Mouse (Mus musculus): Measurements from ENCODE around the gene Smg1. TPM values are rescaled to one million over a fixed set of nuclear protein-coding genes. Genes with fewer than 3 reads are reported as not detected.
A peak's percentile ranks its signal among the peaks of the same experiment; 100 is the strongest.

Smg1 gene
- polyA plus RNA-seq, 1 experiment from 2014 or later, result 16.0 TPM

- Histone ChIP-seq H3K9ac (ENCODE audit: low read depth, low read length) (no peak overlapping the region), H3K9me3 (replicated peaks; ENCODE audit: control insufficient read depth, low read length, poor library complexity, severe bottlenecking) (no peaks in the 10 kb centered on the region), H3K27ac (ENCODE audit: low read length) (no peak overlapping the region), H3K4me3 (ENCODE audit: low read depth, low read length) (no peak overlapping the region), H3K36me3 (ENCODE audit: control insufficient read depth, insufficient read depth, low read length) (no peaks in the 10 kb centered on the region), H3K4me1 (ENCODE audit: control insufficient read depth, insufficient read depth, low read length) (no peaks in the 10 kb centered on the region), H3K4me2 (ENCODE audit: low read length) (no peak overlapping the region), H3K27me3 (ENCODE audit: control insufficient read depth, insufficient read depth, low read depth, low read length) (no peaks in the 10 kb centered on the region)
- 95% methylated on average over 6 of the region's 6 CpGs for WGBS
- ATAC-seq, result no peak
Measured at GRCm38 (mm10) chr7:118266099-118266498, 22.6 kb upstream of the Smg1 start.

- Histone ChIP-seq H3K4me1 (ENCODE audit: control insufficient read depth, insufficient read depth, low read length) (no peaks in the 10 kb centered on the region), H3K4me2 (ENCODE audit: low read length) (no peak overlapping the region), H3K4me3 (ENCODE audit: low read depth, low read length) (no peak overlapping the region), H3K27ac (ENCODE audit: low read length) (no peak overlapping the region), H3K9ac (ENCODE audit: low read depth, low read length) (no peak overlapping the region), H3K36me3 (ENCODE audit: control insufficient read depth, insufficient read depth, low read length) (no peaks in the 10 kb centered on the region), H3K9me3 (replicated peaks; ENCODE audit: control insufficient read depth, low read length, poor library complexity, severe bottlenecking) (no peaks in the 10 kb centered on the region), H3K27me3 (ENCODE audit: control insufficient read depth, insufficient read depth, low read depth, low read length) (no peaks in the 10 kb centered on the region)
- no peak for ATAC-seq
- WGBS, result 62% methylated on average over 1 of the region's 1 CpGs
Measured at GRCm38 (mm10) chr7:118263606-118264005, 20.1 kb upstream of the Smg1 start.

GRCm38 (mm10) chr7:118262409-118262808 is 18.9 kb upstream of the Smg1 start:
- no peak overlapping the region for H3K4me2 ChIP-seq (ENCODE audit: low read length)
- no peak overlapping the region for H3K27ac ChIP-seq (ENCODE audit: low read length)
- WGBS, result 80% methylated on average over 5 of the region's 5 CpGs
- ATAC-seq, result no peak
- no peaks in the 10 kb centered on the region for H3K36me3 ChIP-seq (ENCODE audit: control insufficient read depth, insufficient read depth, low read length)
- H3K4me1 ChIP-seq (ENCODE audit: control insufficient read depth, insufficient read depth, low read length), result no peaks in the 10 kb centered on the region
- H3K9ac ChIP-seq (ENCODE audit: low read depth, low read length), result no peak overlapping the region
- no peak overlapping the region for H3K4me3 ChIP-seq (ENCODE audit: low read depth, low read length)
- H3K27me3 ChIP-seq (ENCODE audit: control insufficient read depth, insufficient read depth, low read depth, low read length), result no peaks in the 10 kb centered on the region
- no peaks in the 10 kb centered on the region for H3K9me3 ChIP-seq (replicated peaks; ENCODE audit: control insufficient read depth, low read length, poor library complexity, severe bottlenecking)

GRCm38 (mm10) chr7:118259676-118260305 is 16.3 kb upstream of the Smg1 start:
- no peaks in the 10 kb centered on the region for H3K9me3 ChIP-seq (replicated peaks; ENCODE audit: control insufficient read depth, low read length, poor library complexity, severe bottlenecking)
- no peak overlapping the region for H3K9ac ChIP-seq (ENCODE audit: low read depth, low read length)
- no peak overlapping the region for H3K4me3 ChIP-seq (ENCODE audit: low read depth, low read length)
- no peaks in the 10 kb centered on the region for H3K4me1 ChIP-seq (ENCODE audit: control insufficient read depth, insufficient read depth, low read length)
- H3K36me3 ChIP-seq (ENCODE audit: control insufficient read depth, insufficient read depth, low read length), result no peaks in the 10 kb centered on the region
- H3K27me3 ChIP-seq (ENCODE audit: control insufficient read depth, insufficient read depth, low read depth, low read length), result no peaks in the 10 kb centered on the region
- no peak for ATAC-seq
- WGBS, result 93% methylated on average over 7 of the region's 7 CpGs
- H3K27ac ChIP-seq (ENCODE audit: low read length), result no peak overlapping the region
- no peak overlapping the region for H3K4me2 ChIP-seq (ENCODE audit: low read length)

- ATAC-seq, result no peak
- Histone ChIP-seq H3K9ac (ENCODE audit: low read depth, low read length) (no peak overlapping the region), H3K4me2 (ENCODE audit: low read length) (no peak overlapping the region), H3K4me3 (ENCODE audit: low read depth, low read length) (no peak overlapping the region), H3K9me3 (replicated peaks; ENCODE audit: control insufficient read depth, low read length, poor library complexity, severe bottlenecking) (no peaks in the 10 kb centered on the region), H3K27me3 (ENCODE audit: control insufficient read depth, insufficient read depth, low read depth, low read length) (no peaks in the 10 kb centered on the region), H3K4me1 (ENCODE audit: control insufficient read depth, insufficient read depth, low read length) (peaks cover 4% of the 10 kb centered on the region; the same call in 1 of the 2 replicates), H3K27ac (ENCODE audit: low read length) (no peak overlapping the region), H3K36me3 (ENCODE audit: control insufficient read depth, insufficient read depth, low read length) (no peaks in the 10 kb centered on the region)
Measured at GRCm38 (mm10) chr7:118258451-118258850, 15.0 kb upstream of the Smg1 start.

- Histone ChIP-seq H3K4me2 (ENCODE audit: low read length) (no peak overlapping the region), H3K4me1 (ENCODE audit: control insufficient read depth, insufficient read depth, low read length) (peaks cover 4% of the 10 kb centered on the region; the same call in 1 of the 2 replicates), H3K4me3 (ENCODE audit: low read depth, low read length) (no peak overlapping the region), H3K36me3 (ENCODE audit: control insufficient read depth, insufficient read depth, low read length) (no peaks in the 10 kb centered on the region), H3K9me3 (replicated peaks; ENCODE audit: control insufficient read depth, low read length, poor library complexity, severe bottlenecking) (no peaks in the 10 kb centered on the region), H3K9ac (ENCODE audit: low read depth, low read length) (no peak overlapping the region), H3K27ac (ENCODE audit: low read length) (no peak overlapping the region), H3K27me3 (ENCODE audit: control insufficient read depth, insufficient read depth, low read depth, low read length) (no peaks in the 10 kb centered on the region)
- no peak for ATAC-seq
- WGBS, result 87% methylated on average over 6 of the region's 6 CpGs
Measured at GRCm38 (mm10) chr7:118256740-118257139, 13.3 kb upstream of the Smg1 start.

- no peak overlapping the region for H3K4me3 ChIP-seq (ENCODE audit: low read depth, low read length)
- no peak overlapping the region; the same call in 1 of the 2 replicates for H3K9ac ChIP-seq (ENCODE audit: low read depth, low read length)
- 28% methylated on average over 8 of the region's 8 CpGs for WGBS
- H3K9me3 ChIP-seq (replicated peaks; ENCODE audit: control insufficient read depth, low read length, poor library complexity, severe bottlenecking), result no peaks in the 10 kb centered on the region
- no peaks in the 10 kb centered on the region for H3K27me3 ChIP-seq (ENCODE audit: control insufficient read depth, insufficient read depth, low read depth, low read length)
- H3K27ac ChIP-seq (ENCODE audit: low read length), result peak overlapping the region; percentile 17; the same call in 1 of the 2 replicates
- no peaks in the 10 kb centered on the region for H3K36me3 ChIP-seq (ENCODE audit: control insufficient read depth, insufficient read depth, low read length)
- H3K4me2 ChIP-seq (ENCODE audit: low read length), result no peak overlapping the region
- ATAC-seq, result no peak
- peaks cover 4% of the 10 kb centered on the region; the same call in 1 of the 2 replicates for H3K4me1 ChIP-seq (ENCODE audit: control insufficient read depth, insufficient read depth, low read length)
Measured at GRCm38 (mm10) chr7:118254460-118254859, 11.0 kb upstream of the Smg1 start.

GRCm38 (mm10) chr7:118254015-118254414 is 10.5 kb upstream of the Smg1 start:
- Histone ChIP-seq H3K4me2 (ENCODE audit: low read length) (no peak overlapping the region), H3K36me3 (ENCODE audit: control insufficient read depth, insufficient read depth, low read length) (no peaks in the 10 kb centered on the region), H3K27ac (ENCODE audit: low read length) (no peak overlapping the region), H3K9me3 (replicated peaks; ENCODE audit: control insufficient read depth, low read length, poor library complexity, severe bottlenecking) (no peaks in the 10 kb centered on the region), H3K9ac (ENCODE audit: low read depth, low read length) (no peak overlapping the region), H3K27me3 (ENCODE audit: control insufficient read depth, insufficient read depth, low read depth, low read length) (no peaks in the 10 kb centered on the region), H3K4me1 (ENCODE audit: control insufficient read depth, insufficient read depth, low read length) (peaks cover 4% of the 10 kb centered on the region; the same call in 1 of the 2 replicates), H3K4me3 (ENCODE audit: low read depth, low read length) (no peak overlapping the region)
- no peak for ATAC-seq
- 45% methylated on average over 4 of the region's 4 CpGs for WGBS

- no peak overlapping the region for H3K27ac ChIP-seq (ENCODE audit: low read length)
- no peak overlapping the region for H3K4me2 ChIP-seq (ENCODE audit: low read length)
- no peak overlapping the region for H3K4me3 ChIP-seq (ENCODE audit: low read depth, low read length)
- no peaks in the 10 kb centered on the region for H3K9me3 ChIP-seq (replicated peaks; ENCODE audit: control insufficient read depth, low read length, poor library complexity, severe bottlenecking)
- H3K9ac ChIP-seq (ENCODE audit: low read depth, low read length), result no peak overlapping the region
- H3K4me1 ChIP-seq (ENCODE audit: control insufficient read depth, insufficient read depth, low read length), result peaks cover 4% of the 10 kb centered on the region; the same call in 1 of the 2 replicates
- WGBS, result 86% methylated on average over 3 of the region's 3 CpGs
- H3K27me3 ChIP-seq (ENCODE audit: control insufficient read depth, insufficient read depth, low read depth, low read length), result no peaks in the 10 kb centered on the region
- H3K36me3 ChIP-seq (ENCODE audit: control insufficient read depth, insufficient read depth, low read length), result no peaks in the 10 kb centered on the region
- ATAC-seq, result no peak
Measured at GRCm38 (mm10) chr7:118252979-118253378, 9.5 kb upstream of the Smg1 start.

Measured in midbrain, embryonic 16.5 days (tissue).